Mouse (Mus musculus): ENCODE results near the gene Plekha5. TPM values are rescaled to one million over a fixed set of nuclear protein-coding genes. Genes with fewer than 3 reads are reported as not detected.
A peak's percentile ranks its signal among the peaks of the same experiment; 100 is the strongest.
"Not testable (repeated sequence)": the region's sequence is repeated elsewhere in the genome, so short reads cannot be mapped to it uniquely, and the experiment has no call there.

Plekha5 gene
- polyA plus RNA-seq, 1 experiment from 2014 or later, result 30.1 TPM

GRCm38 (mm10) chr6:140492043-140492442 lies 68.2 kb downstream of the Plekha5 start:
- Histone ChIP-seq H3K27ac (ENCODE audit: low read length) (no peak overlapping the region), H3K36me3 (ENCODE audit: control insufficient read depth, insufficient read depth, low read length) (no peaks in the 10 kb centered on the region), H3K9me3 (ENCODE audit: control insufficient read depth, low read length) (no peaks in the 10 kb centered on the region), H3K4me3 (ENCODE audit: low read length) (no peak overlapping the region), H3K27me3 (replicated peaks; ENCODE audit: control insufficient read depth, insufficient read depth, low read length) (no peaks in the 10 kb centered on the region), H3K9ac (ENCODE audit: low read depth, low read length) (no peak overlapping the region), H3K4me1 (ENCODE audit: control insufficient read depth, insufficient read depth, low read length) (peaks cover 26% of the 10 kb centered on the region), H3K4me2 (ENCODE audit: low read depth, low read length) (no peak overlapping the region)
- 54% methylated on average over 6 of the region's 6 CpGs for WGBS
- ATAC-seq, result no peak

- no peaks in the 10 kb centered on the region for H3K9me3 ChIP-seq (ENCODE audit: control insufficient read depth, low read length)
- no peaks in the 10 kb centered on the region for H3K4me1 ChIP-seq (ENCODE audit: control insufficient read depth, insufficient read depth, low read length)
- 80% methylated on average over 3 of the region's 3 CpGs for WGBS
- H3K36me3 ChIP-seq (ENCODE audit: control insufficient read depth, insufficient read depth, low read length), result no peaks in the 10 kb centered on the region
- no peak overlapping the region for H3K4me2 ChIP-seq (ENCODE audit: low read depth, low read length)
- H3K9ac ChIP-seq (ENCODE audit: low read depth, low read length), result no peak overlapping the region
- H3K27ac ChIP-seq (ENCODE audit: low read length), result no peak overlapping the region
- no peak overlapping the region for H3K4me3 ChIP-seq (ENCODE audit: low read length)
- no peaks in the 10 kb centered on the region for H3K27me3 ChIP-seq (replicated peaks; ENCODE audit: control insufficient read depth, insufficient read depth, low read length)
- ATAC-seq, result no peak
Measured at GRCm38 (mm10) chr6:140498074-140498473, 74.2 kb downstream of the Plekha5 start.

GRCm38 (mm10) chr6:140498958-140499357 lies 75.1 kb downstream of the Plekha5 start:
- H3K36me3 ChIP-seq (ENCODE audit: control insufficient read depth, insufficient read depth, low read length), result no peaks in the 10 kb centered on the region
- H3K4me1 ChIP-seq (ENCODE audit: control insufficient read depth, insufficient read depth, low read length), result no peaks in the 10 kb centered on the region
- WGBS, result 68% methylated on average over 4 of the region's 4 CpGs
- no peak for ATAC-seq
- H3K4me3 ChIP-seq (ENCODE audit: low read length), result no peak overlapping the region
- H3K9ac ChIP-seq (ENCODE audit: low read depth, low read length), result no peak overlapping the region
- H3K9me3 ChIP-seq (ENCODE audit: control insufficient read depth, low read length), result no peaks in the 10 kb centered on the region
- H3K27me3 ChIP-seq (replicated peaks; ENCODE audit: control insufficient read depth, insufficient read depth, low read length), result no peaks in the 10 kb centered on the region
- H3K27ac ChIP-seq (ENCODE audit: low read length), result no peak overlapping the region
- no peak overlapping the region for H3K4me2 ChIP-seq (ENCODE audit: low read depth, low read length)

- 86% methylated on average over 1 of the region's 1 CpGs for WGBS
- not testable (repeated sequence) for H3K4me2 ChIP-seq (ENCODE audit: low read depth, low read length); H3K36me3 ChIP-seq (ENCODE audit: control insufficient read depth, insufficient read depth, low read length); H3K27me3 ChIP-seq (replicated peaks; ENCODE audit: control insufficient read depth, insufficient read depth, low read length); H3K4me3 ChIP-seq (ENCODE audit: low read length); H3K9me3 ChIP-seq (ENCODE audit: control insufficient read depth, low read length); H3K4me1 ChIP-seq (ENCODE audit: control insufficient read depth, insufficient read depth, low read length); H3K27ac ChIP-seq (ENCODE audit: low read length); H3K9ac ChIP-seq (ENCODE audit: low read depth, low read length); ATAC-seq
Measured at GRCm38 (mm10) chr6:140500829-140501228, 77.0 kb downstream of the Plekha5 start.

GRCm38 (mm10) chr6:140501841-140502240 lies 78.0 kb downstream of the Plekha5 start:
- Histone ChIP-seq H3K4me2 (ENCODE audit: low read depth, low read length) (no peak overlapping the region), H3K36me3 (ENCODE audit: control insufficient read depth, insufficient read depth, low read length) (no peaks in the 10 kb centered on the region), H3K27me3 (replicated peaks; ENCODE audit: control insufficient read depth, insufficient read depth, low read length) (no peaks in the 10 kb centered on the region), H3K4me1 (ENCODE audit: control insufficient read depth, insufficient read depth, low read length) (peaks cover 2% of the 10 kb centered on the region; the same call in 1 of the 2 replicates), H3K9me3 (ENCODE audit: control insufficient read depth, low read length) (no peaks in the 10 kb centered on the region), H3K4me3 (ENCODE audit: low read length) (no peak overlapping the region), H3K9ac (ENCODE audit: low read depth, low read length) (no peak overlapping the region), H3K27ac (ENCODE audit: low read length) (no peak overlapping the region)
- no peak for ATAC-seq
- 90% methylated on average over 7 of the region's 7 CpGs for WGBS

GRCm38 (mm10) chr6:140504796-140505195 lies 80.9 kb downstream of the Plekha5 start:
- 93% methylated on average over 9 of the region's 10 CpGs for WGBS
- H3K4me2 ChIP-seq (ENCODE audit: low read depth, low read length), result no peak overlapping the region
- no peak overlapping the region for H3K27ac ChIP-seq (ENCODE audit: low read length)
- H3K9me3 ChIP-seq (ENCODE audit: control insufficient read depth, low read length), result no peaks in the 10 kb centered on the region
- no peak overlapping the region for H3K9ac ChIP-seq (ENCODE audit: low read depth, low read length)
- H3K4me1 ChIP-seq (ENCODE audit: control insufficient read depth, insufficient read depth, low read length), result peaks cover 10% of the 10 kb centered on the region
- no peaks in the 10 kb centered on the region for H3K36me3 ChIP-seq (ENCODE audit: control insufficient read depth, insufficient read depth, low read length)
- ATAC-seq, result no peak
- H3K27me3 ChIP-seq (replicated peaks; ENCODE audit: control insufficient read depth, insufficient read depth, low read length), result no peaks in the 10 kb centered on the region
- H3K4me3 ChIP-seq (ENCODE audit: low read length), result no peak overlapping the region

- Histone ChIP-seq H3K4me2 (ENCODE audit: low read depth, low read length) (no peak overlapping the region), H3K4me1 (ENCODE audit: control insufficient read depth, insufficient read depth, low read length) (peaks cover 14% of the 10 kb centered on the region), H3K9me3 (ENCODE audit: control insufficient read depth, low read length) (no peaks in the 10 kb centered on the region), H3K9ac (ENCODE audit: low read depth, low read length) (no peak overlapping the region), H3K27ac (ENCODE audit: low read length) (no peak overlapping the region), H3K27me3 (replicated peaks; ENCODE audit: control insufficient read depth, insufficient read depth, low read length) (no peaks in the 10 kb centered on the region), H3K36me3 (ENCODE audit: control insufficient read depth, insufficient read depth, low read length) (no peaks in the 10 kb centered on the region), H3K4me3 (ENCODE audit: low read length) (no peak overlapping the region)
- 67% methylated on average over 3 of the region's 3 CpGs for WGBS
- no peak for ATAC-seq
Measured at GRCm38 (mm10) chr6:140507605-140508004, 83.8 kb downstream of the Plekha5 start.

GRCm38 (mm10) chr6:140508475-140509150 lies 84.8 kb downstream of the Plekha5 start:
- H3K27me3 ChIP-seq (replicated peaks; ENCODE audit: control insufficient read depth, insufficient read depth, low read length), result no peaks in the 10 kb centered on the region
- H3K27ac ChIP-seq (ENCODE audit: low read length), result peak overlapping the region; percentile 48
- no peak overlapping the region for H3K4me2 ChIP-seq (ENCODE audit: low read depth, low read length)
- no peaks in the 10 kb centered on the region for H3K36me3 ChIP-seq (ENCODE audit: control insufficient read depth, insufficient read depth, low read length)
- 73% methylated on average over 13 of the region's 13 CpGs for WGBS
- no peak overlapping the region for H3K9ac ChIP-seq (ENCODE audit: low read depth, low read length)
- no peaks in the 10 kb centered on the region for H3K9me3 ChIP-seq (ENCODE audit: control insufficient read depth, low read length)
- H3K4me3 ChIP-seq (ENCODE audit: low read length), result no peak overlapping the region
- ATAC-seq, result peak; percentile 22
- peaks cover 14% of the 10 kb centered on the region for H3K4me1 ChIP-seq (ENCODE audit: control insufficient read depth, insufficient read depth, low read length)

GRCm38 (mm10) chr6:140509151-140509530 lies 85.3 kb downstream of the Plekha5 start:
- no peak overlapping the region for H3K9ac ChIP-seq (ENCODE audit: low read depth, low read length)

GRCm38 (mm10) chr6:140512016-140512415 lies 88.2 kb downstream of the Plekha5 start:
- no peaks in the 10 kb centered on the region for H3K36me3 ChIP-seq (ENCODE audit: control insufficient read depth, insufficient read depth, low read length)
- no peak overlapping the region for H3K9ac ChIP-seq (ENCODE audit: low read depth, low read length)
- no peak for ATAC-seq
- H3K4me3 ChIP-seq (ENCODE audit: low read length), result no peak overlapping the region
- no peaks in the 10 kb centered on the region for H3K27me3 ChIP-seq (replicated peaks; ENCODE audit: control insufficient read depth, insufficient read depth, low read length)
- H3K4me2 ChIP-seq (ENCODE audit: low read depth, low read length), result no peak overlapping the region
- no peaks in the 10 kb centered on the region for H3K9me3 ChIP-seq (ENCODE audit: control insufficient read depth, low read length)
- H3K4me1 ChIP-seq (ENCODE audit: control insufficient read depth, insufficient read depth, low read length), result peaks cover 22% of the 10 kb centered on the region
- H3K27ac ChIP-seq (ENCODE audit: low read length), result no peak overlapping the region
- 75% methylated on average over 1 of the region's 1 CpGs for WGBS

More at GRCm38 (mm10) chr6:140509151-140509530, 85.3 kb downstream of the Plekha5 start:
- Histone ChIP-seq H3K9me3 (ENCODE audit: control insufficient read depth, low read length) (no peaks in the 10 kb centered on the region), H3K4me2 (ENCODE audit: low read depth, low read length) (no peak overlapping the region), H3K27ac (ENCODE audit: low read length) (0 out of 2 replicates have a peak overlapping the region, but pooled peaks have one; percentile 1), H3K36me3 (ENCODE audit: control insufficient read depth, insufficient read depth, low read length) (no peaks in the 10 kb centered on the region), H3K4me3 (ENCODE audit: low read length) (no peak overlapping the region), H3K27me3 (replicated peaks; ENCODE audit: control insufficient read depth, insufficient read depth, low read length) (no peaks in the 10 kb centered on the region), H3K4me1 (ENCODE audit: control insufficient read depth, insufficient read depth, low read length) (peaks cover 15% of the 10 kb centered on the region)
- WGBS, result 36% methylated on average over 9 of the region's 9 CpGs
- ATAC-seq, result peak; percentile 62

Data from intestine, embryonic 16.5 days (tissue).